Mouse (Mus musculus): Measurements from ENCODE around the gene Unc93b1. TPM values are rescaled to one million over a fixed set of nuclear protein-coding genes. Genes with fewer than 3 reads are reported as not detected.

The Unc93b1 gene
- polyA plus RNA-seq, 1 experiment from 2014 or later = 12.4 TPM

GRCm38 (mm10) chr19:3899618-3900017, 35.4 kb upstream of the Unc93b1 start:
- Histone ChIP-seq H3K36me3 (ENCODE audit: control insufficient read depth, insufficient read depth, low read length) (peaks cover 72% of the 10 kb centered on the region), H3K27ac (ENCODE audit: low read depth, low read length) (no peak overlapping the region)
- no peak for ATAC-seq (ENCODE audit: low FRiP score, low TSS enrichment)

GRCm38 (mm10) chr19:3902966-3903365, 32.0 kb upstream of the Unc93b1 start:
- Histone ChIP-seq H3K4me2 (replicated peaks; ENCODE audit: low read depth, low read length) (no peak overlapping the region), H3K9ac (ENCODE audit: low read depth, low read length) (no peak overlapping the region), H3K27ac (ENCODE audit: low read depth, low read length) (no peak overlapping the region), H3K9me3 (ENCODE audit: control insufficient read depth, low read length) (no peaks in the 10 kb centered on the region), H3K27me3 (ENCODE audit: control insufficient read depth, insufficient read depth, low read length) (no peaks in the 10 kb centered on the region), H3K4me3 (ENCODE audit: low read length) (no peak overlapping the region), H3K4me1 (ENCODE audit: control insufficient read depth, insufficient read depth, low read length) (peaks cover 32% of the 10 kb centered on the region), H3K36me3 (ENCODE audit: control insufficient read depth, insufficient read depth, low read length) (peaks cover 40% of the 10 kb centered on the region)
- WGBS = 84% methylated on average over 12 of the region's 12 CpGs
- ATAC-seq (ENCODE audit: low FRiP score, low TSS enrichment) = no peak

More at GRCm38 (mm10) chr19:3899618-3900017, 35.4 kb upstream of the Unc93b1 start:
- Histone ChIP-seq H3K4me2 (replicated peaks; ENCODE audit: low read depth, low read length) (no peak overlapping the region), H3K27me3 (ENCODE audit: control insufficient read depth, insufficient read depth, low read length) (no peaks in the 10 kb centered on the region), H3K4me1 (ENCODE audit: control insufficient read depth, insufficient read depth, low read length) (peaks cover 9% of the 10 kb centered on the region), H3K9ac (ENCODE audit: low read depth, low read length) (no peak overlapping the region), H3K4me3 (ENCODE audit: low read length) (no peak overlapping the region), H3K9me3 (ENCODE audit: control insufficient read depth, low read length) (no peaks in the 10 kb centered on the region)
- WGBS = 97% methylated on average over 4 of the region's 4 CpGs

GRCm38 (mm10) chr19:3903648-3904362, 31.2 kb upstream of the Unc93b1 start:
- 0 out of 2 replicates have a peak overlapping the region, but pooled peaks have one; percentile 48 for H3K9ac ChIP-seq (ENCODE audit: low read depth, low read length)
- H3K4me1 ChIP-seq (ENCODE audit: control insufficient read depth, insufficient read depth, low read length) = peaks cover 32% of the 10 kb centered on the region
- no peaks in the 10 kb centered on the region for H3K9me3 ChIP-seq (ENCODE audit: control insufficient read depth, low read length)
- no peak overlapping the region for H3K27ac ChIP-seq (ENCODE audit: low read depth, low read length)
- peaks cover 43% of the 10 kb centered on the region for H3K36me3 ChIP-seq (ENCODE audit: control insufficient read depth, insufficient read depth, low read length)
- peak overlapping the region; percentile 86; the same call in 1 of the 2 replicates for H3K4me2 ChIP-seq (replicated peaks; ENCODE audit: low read depth, low read length)
- no peak overlapping the region for H3K4me3 ChIP-seq (ENCODE audit: low read length)
- ATAC-seq (ENCODE audit: low FRiP score, low TSS enrichment) = no peak
- WGBS = 67% methylated on average over 25 of the region's 25 CpGs
- no peaks in the 10 kb centered on the region for H3K27me3 ChIP-seq (ENCODE audit: control insufficient read depth, insufficient read depth, low read length)

GRCm38 (mm10) chr19:3904363-3904675, 30.7 kb upstream of the Unc93b1 start:
- H3K4me3 ChIP-seq (ENCODE audit: low read length) = no peak overlapping the region
- H3K27ac ChIP-seq (ENCODE audit: low read depth, low read length) = no peak overlapping the region
- WGBS = 47% methylated on average over 10 of the region's 10 CpGs
- H3K36me3 ChIP-seq (ENCODE audit: control insufficient read depth, insufficient read depth, low read length) = peaks cover 48% of the 10 kb centered on the region
- H3K9me3 ChIP-seq (ENCODE audit: control insufficient read depth, low read length) = no peaks in the 10 kb centered on the region
- peak overlapping the region; percentile 86 for H3K4me2 ChIP-seq (replicated peaks; ENCODE audit: low read depth, low read length)
- H3K4me1 ChIP-seq (ENCODE audit: control insufficient read depth, insufficient read depth, low read length) = peaks cover 30% of the 10 kb centered on the region
- H3K9ac ChIP-seq (ENCODE audit: low read depth, low read length) = 0 out of 2 replicates have a peak overlapping the region, but pooled peaks have one; percentile 48
- no peak for ATAC-seq (ENCODE audit: low FRiP score, low TSS enrichment)
- no peaks in the 10 kb centered on the region for H3K27me3 ChIP-seq (ENCODE audit: control insufficient read depth, insufficient read depth, low read length)

GRCm38 (mm10) chr19:3905261-3905969, 29.6 kb upstream of the Unc93b1 start:
- H3K9ac ChIP-seq (ENCODE audit: low read depth, low read length) = peak overlapping the region; percentile 48
- H3K9me3 ChIP-seq (ENCODE audit: control insufficient read depth, low read length) = no peaks in the 10 kb centered on the region
- H3K4me3 ChIP-seq (ENCODE audit: low read length) = peak overlapping the region; percentile 63
- no peaks in the 10 kb centered on the region for H3K27me3 ChIP-seq (ENCODE audit: control insufficient read depth, insufficient read depth, low read length)
- H3K36me3 ChIP-seq (ENCODE audit: control insufficient read depth, insufficient read depth, low read length) = peaks cover 51% of the 10 kb centered on the region
- H3K4me2 ChIP-seq (replicated peaks; ENCODE audit: low read depth, low read length) = peak overlapping the region; percentile 86
- H3K27ac ChIP-seq (ENCODE audit: low read depth, low read length) = peak overlapping the region; percentile 71
- 11% methylated on average over 6 of the region's 6 CpGs for WGBS
- peak; percentile 14; the same call in 1 of the 2 replicates for ATAC-seq (ENCODE audit: low FRiP score, low TSS enrichment)
- peaks cover 30% of the 10 kb centered on the region for H3K4me1 ChIP-seq (ENCODE audit: control insufficient read depth, insufficient read depth, low read length)

GRCm38 (mm10) chr19:3906326-3906725, 28.7 kb upstream of the Unc93b1 start:
- Histone ChIP-seq H3K27ac (ENCODE audit: low read depth, low read length) (peak overlapping the region; percentile 71), H3K9ac (ENCODE audit: low read depth, low read length) (peak overlapping the region; percentile 72), H3K9me3 (ENCODE audit: control insufficient read depth, low read length) (no peaks in the 10 kb centered on the region), H3K27me3 (ENCODE audit: control insufficient read depth, insufficient read depth, low read length) (no peaks in the 10 kb centered on the region), H3K4me2 (replicated peaks; ENCODE audit: low read depth, low read length) (peak overlapping the region; percentile 86), H3K4me3 (ENCODE audit: low read length) (peak overlapping the region; percentile 63), H3K36me3 (ENCODE audit: control insufficient read depth, insufficient read depth, low read length) (peaks cover 58% of the 10 kb centered on the region), H3K4me1 (ENCODE audit: control insufficient read depth, insufficient read depth, low read length) (peaks cover 30% of the 10 kb centered on the region)
- peak; percentile 6; the same call in 1 of the 2 replicates for ATAC-seq (ENCODE audit: low FRiP score, low TSS enrichment)
- 38% methylated on average over 10 of the region's 10 CpGs for WGBS

GRCm38 (mm10) chr19:3906795-3907786, 27.9 kb upstream of the Unc93b1 start, which contains the start of gene Tcirg1:
Tcirg1 (minus strand) TSS chr19:3907133.
- H3K9me3 ChIP-seq (ENCODE audit: control insufficient read depth, low read length) = no peaks in the 10 kb centered on the region
- H3K27ac ChIP-seq (ENCODE audit: low read depth, low read length) = peak within 1 kb of the TSS; percentile 71
- peak within 1 kb of the TSS; percentile 86 for H3K4me2 ChIP-seq (replicated peaks; ENCODE audit: low read depth, low read length)
- ATAC-seq (ENCODE audit: low FRiP score, low TSS enrichment) = peak; percentile 85
- 4% methylated on average over 36 of the region's 36 CpGs for WGBS
- no peaks in the 10 kb centered on the region for H3K27me3 ChIP-seq (ENCODE audit: control insufficient read depth, insufficient read depth, low read length)
- H3K36me3 ChIP-seq (ENCODE audit: control insufficient read depth, insufficient read depth, low read length) = peaks cover 51% of the 10 kb centered on the region
- H3K4me3 ChIP-seq (ENCODE audit: low read length) = peak within 1 kb of the TSS; percentile 63
- peak within 1 kb of the TSS; percentile 72 for H3K9ac ChIP-seq (ENCODE audit: low read depth, low read length)
- peaks cover 37% of the 10 kb centered on the region for H3K4me1 ChIP-seq (ENCODE audit: control insufficient read depth, insufficient read depth, low read length)

GRCm38 (mm10) chr19:3907876-3908660, 26.9 kb upstream of the Unc93b1 start:
- Histone ChIP-seq H3K4me3 (ENCODE audit: low read length) (no peak overlapping the region), H3K4me2 (replicated peaks; ENCODE audit: low read depth, low read length) (peak overlapping the region; percentile 86; the same call in 1 of the 2 replicates), H3K9me3 (ENCODE audit: control insufficient read depth, low read length) (no peaks in the 10 kb centered on the region), H3K4me1 (ENCODE audit: control insufficient read depth, insufficient read depth, low read length) (peaks cover 38% of the 10 kb centered on the region), H3K27me3 (ENCODE audit: control insufficient read depth, insufficient read depth, low read length) (no peaks in the 10 kb centered on the region), H3K36me3 (ENCODE audit: control insufficient read depth, insufficient read depth, low read length) (peaks cover 41% of the 10 kb centered on the region), H3K27ac (ENCODE audit: low read depth, low read length) (no peak overlapping the region), H3K9ac (ENCODE audit: low read depth, low read length) (no peak overlapping the region)
- no peak for ATAC-seq (ENCODE audit: low FRiP score, low TSS enrichment)
- 69% methylated on average over 8 of the region's 8 CpGs for WGBS

All from kidney, embryonic 14.5 days (tissue).